Mouse (Mus musculus) megakaryocyte, embryonic 14.5 days (primary cell): ENCODE data around the gene Epb41.

ENCODE experiments used
- FLI1 ChIP-seq: IDR thresholded peaks from 2 replicates; pipeline ENCODE4 v1.6.1; 2012; ENCODE audit warnings: low read length, inconsistent platforms, mixed read lengths
- GATA1 ChIP-seq: IDR thresholded peaks from 3 replicates; pipeline ENCODE4 v1.6.1; 2012; ENCODE audit warnings: mixed read lengths, low read length, inconsistent platforms, borderline replicate concordance

DNA sequence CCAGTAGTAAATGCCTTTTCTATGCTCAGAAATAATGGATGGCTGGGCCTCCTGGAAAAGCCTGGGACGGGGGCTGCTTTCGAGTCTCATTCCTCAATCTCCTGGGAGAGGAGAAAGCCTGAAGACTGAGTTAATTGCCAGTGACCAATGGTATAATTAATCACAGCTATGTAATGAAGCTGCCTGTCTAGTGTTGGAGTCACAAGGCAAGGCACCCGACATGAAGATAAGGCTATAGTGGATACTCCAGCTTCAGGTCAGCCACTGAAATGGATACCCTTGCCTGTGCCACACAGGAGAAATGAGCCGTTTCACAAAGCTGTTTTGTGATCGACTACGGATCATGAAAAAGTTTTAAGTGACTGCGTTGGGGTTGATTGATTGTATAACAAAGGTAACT is 37.1 kb downstream of the Epb41 start:
- TF ChIP-seq GATA1: no peak
- TF ChIP-seq FLI1: no peak
